Mouse (Mus musculus) spleen, adult 18-20 months (tissue): ENCODE data around the gene Map7d1.

Experiments used
- DNase-seq, 2 experiments: peaks; one replicate each; pipeline ENCODE4 v3.0.0; 2022; ENCODE audit warnings: mixed read lengths in 2 of 2

Map7d1 gene

GRCm38 (mm10) chr4:126262119-126262807, 6.1 kb upstream of the Map7d1 start, which contains the start of gene Trappc3:
Trappc3 (plus strand) TSS chr4:126262325.
- peak; percentile 98 for DNase-seq

- no peak for DNase-seq
Observed at GRCm38 (mm10) chr4:126261675-126262074, 5.5 kb upstream of the Map7d1 start.

GRCm38 (mm10) chr4:126261266-126261665, 5.1 kb upstream of the Map7d1 start:
- DNase-seq: no peak

GRCm38 (mm10) chr4:126260520-126261201, 4.5 kb upstream of the Map7d1 start:
- DNase-seq: peak; percentile 40 to 53

GRCm38 (mm10) chr4:126259523-126260160, 3.5 kb upstream of the Map7d1 start:
- peak; percentile 80 to 81 for DNase-seq

- no peak for DNase-seq
Observed at GRCm38 (mm10) chr4:126259063-126259462, 2.9 kb upstream of the Map7d1 start.

GRCm38 (mm10) chr4:126256967-126257881, 1.1 kb upstream of the Map7d1 start:
- peak in 1 of 2 experiments; percentile 7 for DNase-seq

- peak; percentile 29 to 35 for DNase-seq
Observed at GRCm38 (mm10) chr4:126255113-126256001, 786 bp downstream of the Map7d1 start.

GRCm38 (mm10) chr4:126254315-126255112, 1.6 kb downstream of the Map7d1 start:
- peak in 1 of 2 experiments; percentile 6 for DNase-seq

- DNase-seq: peak in 1 of 2 experiments; percentile 4
Observed at GRCm38 (mm10) chr4:126253637-126254272, 2.4 kb downstream of the Map7d1 start.

- DNase-seq: peak in 1 of 2 experiments; percentile 5
Observed at GRCm38 (mm10) chr4:126252411-126253237, 3.5 kb downstream of the Map7d1 start.

- DNase-seq: no peak
Observed at GRCm38 (mm10) chr4:126251655-126252254, 4.4 kb downstream of the Map7d1 start.

- no peak for DNase-seq
Observed at GRCm38 (mm10) chr4:126250659-126251058, 5.5 kb downstream of the Map7d1 start.

- no peak for DNase-seq
Observed at GRCm38 (mm10) chr4:126248261-126248868, 7.8 kb downstream of the Map7d1 start.

- no peak for DNase-seq
Observed at GRCm38 (mm10) chr4:126246202-126246889, 9.8 kb downstream of the Map7d1 start.

GRCm38 (mm10) chr4:126242510-126242909, 13.6 kb downstream of the Map7d1 start:
- DNase-seq: no peak

- no peak for DNase-seq
Observed at GRCm38 (mm10) chr4:126241956-126242355, 14.2 kb downstream of the Map7d1 start.
